Mouse (Mus musculus) megakaryocyte, embryonic 14.5 days (primary cell): Measurements from ENCODE around the gene Traf2.

Experiments used
- FLI1 ChIP-seq: IDR thresholded peaks from 2 replicates; pipeline ENCODE4 v1.6.1; 2012; ENCODE audit warnings: low read length, inconsistent platforms, mixed read lengths
- GATA1 ChIP-seq: IDR thresholded peaks from 3 replicates; pipeline ENCODE4 v1.6.1; 2012; ENCODE audit warnings: mixed read lengths, low read length, inconsistent platforms, borderline replicate concordance

DNA sequence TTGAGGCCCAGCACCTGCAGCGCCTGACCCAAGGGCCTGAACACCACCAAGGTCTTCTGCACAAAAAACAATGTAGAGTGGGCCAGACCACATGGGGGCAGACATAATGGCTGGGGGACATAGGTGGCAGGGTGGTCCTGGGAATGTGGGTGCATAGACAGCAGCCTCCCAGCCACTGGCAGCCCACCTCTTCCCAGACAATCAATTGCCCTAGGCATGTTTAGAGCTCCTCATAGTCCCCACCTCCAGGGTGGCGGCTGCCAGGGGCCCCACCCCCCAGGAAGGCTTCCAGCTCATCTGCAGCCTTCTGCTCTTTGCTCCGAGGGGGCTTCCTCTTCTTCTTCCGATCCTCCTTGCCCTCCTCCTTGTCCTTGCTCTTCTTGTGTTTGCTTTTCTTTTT is 36.8 kb upstream of the Traf2 start:
- TF ChIP-seq GATA1 (no peak), FLI1 (no peak)
